Mouse (Mus musculus) monocyte, adult 5-6 weeks (primary cell): ENCODE measurements around the gene Snrpc. TPM values are rescaled to one million over a fixed set of nuclear protein-coding genes. Genes with fewer than 3 reads are reported as not detected.

Experiments used
- ATAC-seq: fragments of 153-309, 156-312 bp; replicated peaks from 2 replicates; pipeline ENCODE4 v1.8.0; 2017; ENCODE audit warnings: mild to moderate bottlenecking; ENCODE audit not compliant: low TSS enrichment, insufficient number of reproducible peaks, severe bottlenecking, poor library complexity, low FRiP score
- total RNA-seq: library from RNA; stranded (forward); fragments of 200-1000, 200-491, 200-594 nt; gene quantifications from 3 replicates; pipeline ENCODE4 v1.2.3, GENCODE M21; 2017

Snrpc gene
- total RNA-seq, 1 experiment from 2014 or later, result 88.4 TPM

GRCm38 (mm10) chr17:27814606-27815005, 23.3 kb upstream of the Snrpc start:
- no peak for ATAC-seq

- ATAC-seq, result no peak
These were observed 18.9 kb upstream of the Snrpc start for GRCm38 (mm10) chr17:27819011-27819410.

- no peak for ATAC-seq
These were observed 18.4 kb upstream of the Snrpc start for GRCm38 (mm10) chr17:27819521-27819970.

- peak; percentile 14; the same call in 1 of the 2 replicates for ATAC-seq
These were observed 17.9 kb upstream of the Snrpc start for GRCm38 (mm10) chr17:27819971-27820567.

GRCm38 (mm10) chr17:27820568-27821406, 17.2 kb upstream of the Snrpc start, which contains the start of gene D17Wsu92e:
D17Wsu92e (minus strand) TSS chr17:27820648.
- ATAC-seq, result peak; percentile 89

GRCm38 (mm10) chr17:27821407-27822338, 16.3 kb upstream of the Snrpc start:
- ATAC-seq, result no peak

- no peak for ATAC-seq
These were observed 14.6 kb upstream of the Snrpc start for GRCm38 (mm10) chr17:27823142-27823905.

- ATAC-seq, result peak; percentile 19; the same call in 1 of the 2 replicates
These were observed 13.0 kb upstream of the Snrpc start for GRCm38 (mm10) chr17:27824941-27825340.

- ATAC-seq, result no peak
These were observed 12.4 kb upstream of the Snrpc start for GRCm38 (mm10) chr17:27825539-27825938.

- peak; percentile 92 for ATAC-seq
These were observed 11.7 kb upstream of the Snrpc start for GRCm38 (mm10) chr17:27825984-27826905.

- no peak for ATAC-seq
These were observed 11.0 kb upstream of the Snrpc start for GRCm38 (mm10) chr17:27826908-27827383.

GRCm38 (mm10) chr17:27827511-27827910, 10.4 kb upstream of the Snrpc start:
- no peak for ATAC-seq

- ATAC-seq, result no peak
These were observed 7.5 kb upstream of the Snrpc start for GRCm38 (mm10) chr17:27830411-27830810.

- peak; percentile 100 for ATAC-seq
These were observed 1.7 kb downstream of the Snrpc start for GRCm38 (mm10) chr17:27839469-27840252.

- ATAC-seq, result no peak
These were observed 10.4 kb downstream of the Snrpc start for GRCm38 (mm10) chr17:27848351-27848750.

GRCm38 (mm10) chr17:27851076-27851475, 13.1 kb downstream of the Snrpc start:
- peak; percentile 72 for ATAC-seq
